Mouse (Mus musculus): ENCODE data around the gene Fitm1.

DNA sequence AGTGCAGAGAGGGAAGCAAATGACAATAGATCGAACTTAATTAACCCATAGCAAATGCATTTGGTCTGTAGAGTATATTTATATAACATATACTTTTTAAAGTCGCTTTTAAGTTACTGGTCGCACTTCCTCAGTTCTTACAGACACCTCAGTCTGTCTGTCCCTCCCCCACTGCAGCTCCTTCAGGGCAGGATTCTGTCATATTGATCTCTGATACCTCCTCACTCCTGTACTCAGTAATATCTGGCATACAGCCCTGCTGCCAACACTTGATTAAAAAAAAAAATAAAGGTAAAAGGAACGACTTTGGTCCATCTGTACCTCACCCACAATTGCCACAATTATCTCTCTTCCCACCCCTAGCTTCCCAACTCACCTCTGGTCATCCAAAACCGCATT lies 8.9 kb downstream of the Fitm1 start:
- no peak for TF ChIP-seq CTCF (IDR thresholded peaks at IDR 0.05; ENCODE audit: low read depth)
- TF ChIP-seq EP300 (optimal IDR thresholded peaks at IDR 0.05) = no peak

Data from stomach, postnatal 0 days (tissue).